In genomic region chr7:47131258-47131657, GRCm38 (mm10) we compare ENCODE assay signal across 14 mouse cellular contexts. TPM values are rescaled to one million over a fixed set of nuclear protein-coding genes. Genes with fewer than 3 reads are reported as not detected.
DNase-seq lines count a peak whose midpoint lies in the region; ATAC-seq and TF ChIP-seq lines count a peak whose summit lies in the region.
"Had no signal": no experiment of that assay in that cellular context is flagged by ENCODE, and none has a peak within 500 bp of the region (broad histone marks: within the 10 kb centered on the region; RNA-seq: fewer than 3 reads in every experiment).

No protein-coding gene starts in this region.

- no peaks in the 10 kb centered on the region for H3K9me3 ChIP-seq in forebrain, embryonic 10.5 days
- no peaks in the 10 kb centered on the region for H3K9me3 ChIP-seq in hindbrain, embryonic 14.5 days (ENCODE audit: control insufficient read depth, low read length)
- H3K9me3 ChIP-seq in neural tube, embryonic 12.5 days: no peaks in the 10 kb centered on the region
- H3K9me3 ChIP-seq: heart, embryonic 13.5 days had no signal

- intact Hi-C loops in heart, postnatal 14 days (cut with DNase I): no loop called here

- WGBS in forebrain, embryonic 10.5 days: 39% methylated on average over 8 of the region's 8 CpGs
- WGBS in hindbrain, embryonic 14.5 days: 30% methylated on average over 8 of the region's 8 CpGs
- 42% methylated on average over 8 of the region's 8 CpGs for WGBS in neural tube, embryonic 12.5 days

- TF ChIP-seq CTCF in layer of hippocampus, adult 2 months (conservative IDR thresholded peaks at IDR 0.05): peak; percentile 52

- H3K4me3 ChIP-seq in layer of hippocampus, adult 2 months: peak overlapping the region; percentile 84
- H3K4me3 ChIP-seq in forebrain, embryonic 10.5 days: peak overlapping the region; percentile 82; the same call in 1 of the 2 replicates
- H3K4me3 ChIP-seq in hindbrain, embryonic 14.5 days (replicated peaks; ENCODE audit: low read length): peak overlapping the region; percentile 74
- peak overlapping the region; percentile 67; the same call in 1 of the 2 replicates for H3K4me3 ChIP-seq in neural tube, embryonic 12.5 days

- peaks cover 19% of the 10 kb centered on the region for H3K4me1 ChIP-seq in forebrain, embryonic 10.5 days
- H3K4me1 ChIP-seq in hindbrain, embryonic 14.5 days (replicated peaks; ENCODE audit: control insufficient read depth, insufficient read depth, low read length): peaks cover 18% of the 10 kb centered on the region
- H3K4me1 ChIP-seq in neural tube, embryonic 12.5 days: 0 out of 2 replicates have a peak, but pooled peaks cover 13% of the 10 kb centered on the region

- H3K4me2 ChIP-seq in hindbrain, embryonic 14.5 days (replicated peaks): peak overlapping the region; percentile 68
- peak overlapping the region; percentile 86 for H3K4me2 ChIP-seq in neural tube, embryonic 12.5 days (replicated peaks)

- no peak for DNase-seq in layer of hippocampus, adult 2 months (ENCODE audit: low spot score in 2 of 2)
- DNase-seq in layer of hippocampus, adult 11-12 months (ENCODE audit: low spot score): no peak
- DNase-seq in forebrain, embryonic 10.5 days (ENCODE audit: extremely low spot score, low spot score): no peak
- DNase-seq in hindbrain, embryonic 14.5 days (ENCODE audit: low spot score): no peak
- DNase-seq in kidney, postnatal 4 days: no peak
- no peak for DNase-seq in heart, postnatal 14 days
- DNase-seq in gastrocnemius, postnatal 25 days: no peak
- DNase-seq: cerebellum, postnatal 25 days; left cerebral cortex, postnatal 4 days; liver, postnatal 0 days had no signal

- H3K27me3 ChIP-seq in forebrain, embryonic 10.5 days (ENCODE audit: poor library complexity, severe bottlenecking): peaks cover 61% of the 10 kb centered on the region
- peaks cover 5% of the 10 kb centered on the region; the same call in 1 of the 2 replicates for H3K27me3 ChIP-seq in hindbrain, embryonic 14.5 days (ENCODE audit: control insufficient read depth, insufficient read depth, low read length)
- peaks cover 28% of the 10 kb centered on the region for H3K27me3 ChIP-seq in neural tube, embryonic 12.5 days (replicated peaks)

- no peaks in the 10 kb centered on the region for H3K36me3 ChIP-seq in forebrain, embryonic 10.5 days (replicated peaks)
- 0 out of 2 replicates have a peak, but pooled peaks cover 4% of the 10 kb centered on the region for H3K36me3 ChIP-seq in hindbrain, embryonic 14.5 days (replicated peaks; ENCODE audit: control insufficient read depth, insufficient read depth)
- no peaks in the 10 kb centered on the region for H3K36me3 ChIP-seq in neural tube, embryonic 12.5 days
- H3K36me3 ChIP-seq: heart, embryonic 13.5 days had no signal

- no peak for ATAC-seq in hindbrain, embryonic 14.5 days (ENCODE audit: low FRiP score)
- no peak for ATAC-seq in neural tube, embryonic 12.5 days (ENCODE audit: low FRiP score, low read depth)
- ATAC-seq: liver, postnatal 0 days had no signal

- H3K27ac ChIP-seq in layer of hippocampus, adult 2 months: peak overlapping the region; percentile 96; the same call in 1 of the 2 replicates
- no peak overlapping the region for H3K27ac ChIP-seq in forebrain, embryonic 10.5 days
- H3K27ac ChIP-seq in hindbrain, embryonic 14.5 days: no peak overlapping the region
- H3K27ac ChIP-seq in neural tube, embryonic 12.5 days: no peak overlapping the region
- H3K27ac ChIP-seq: heart, embryonic 13.5 days had no signal

- peak overlapping the region; percentile 85 for H3K9ac ChIP-seq in hindbrain, embryonic 14.5 days
- H3K9ac ChIP-seq in neural tube, embryonic 12.5 days: no peak overlapping the region
- H3K9ac ChIP-seq: liver, postnatal 0 days had no signal

RNA-seq across cellular contexts. Expression of gene Ptpn5, which starts 2.2 kb away (rescaled TPM):
- total RNA-seq in layer of hippocampus, adult 2 months (2021): 100 to 1,000 TPM; 104 to 107 TPM
- 2.9 and 4.1 TPM in 2 replicates for polyA plus RNA-seq in forebrain, embryonic 10.5 days (2016; fragmentation: Nextera tagmentation; extraction: Ambion mirVana)
- 162 and 171 TPM in 2 replicates for polyA plus RNA-seq in hindbrain, embryonic 14.5 days (2014; fragmentation: Nextera tagmentation; extraction: Ambion mirVana)
- polyA plus RNA-seq in neural tube, embryonic 12.5 days (2016; fragmentation: Nextera tagmentation; extraction: Ambion mirVana): 64.6 and 70.2 TPM in 2 replicates
- total RNA-seq in heart, postnatal 14 days (2021): not detected
- not detected for total RNA-seq in gastrocnemius, postnatal 25 days (2021)
- total RNA-seq: gastrocnemius, adult 18-20 months; MEL had no signal
- polyA plus RNA-seq: liver, postnatal 0 days had no signal

Comparison
In these comparisons a context has a peak if more than half of its experiments do, and no peak if none do; other contexts are left out.
1. RNA of gene Ptpn5, which starts 2.2 kb away (total RNA-seq): 104 to 107 TPM in layer of hippocampus, adult 2 months; not detected in heart, postnatal 14 days and not detected in gastrocnemius, postnatal 25 days; every median in the first group is over 10 times any median in the second.
2. Peak in every context shown above with its lines, with median percentiles within 50 percentile points of each other: H3K4me3 ChIP-seq.